Mouse (Mus musculus): ENCODE data around the gene Arid1b.
"Not testable (repeated sequence)": the region's sequence is repeated elsewhere in the genome, so short reads cannot be mapped to it uniquely, and the experiment has no call there.

Gene Arid1b

DNA sequence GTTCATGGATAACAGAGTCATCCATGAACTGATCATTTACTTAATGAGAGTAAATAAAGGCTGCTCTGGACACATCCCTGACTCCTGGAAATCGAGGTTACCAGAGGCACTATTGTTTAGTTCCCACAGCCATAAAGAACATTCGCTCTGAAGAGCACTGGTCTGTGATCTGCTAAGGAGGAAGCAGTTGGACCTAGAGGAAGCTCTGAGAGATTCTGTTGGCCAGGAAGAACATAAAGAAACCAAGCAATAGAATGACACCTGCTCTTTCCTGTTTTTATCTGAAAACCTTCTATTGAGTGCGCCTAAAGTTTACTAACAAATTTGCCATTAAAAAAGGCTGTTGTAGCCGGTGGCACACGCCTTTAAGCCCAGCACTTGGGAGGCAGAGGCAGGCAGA, 94.7 kb downstream of the Arid1b start:
- no peak for DNase-seq (ENCODE audit: low read depth)

DNA sequence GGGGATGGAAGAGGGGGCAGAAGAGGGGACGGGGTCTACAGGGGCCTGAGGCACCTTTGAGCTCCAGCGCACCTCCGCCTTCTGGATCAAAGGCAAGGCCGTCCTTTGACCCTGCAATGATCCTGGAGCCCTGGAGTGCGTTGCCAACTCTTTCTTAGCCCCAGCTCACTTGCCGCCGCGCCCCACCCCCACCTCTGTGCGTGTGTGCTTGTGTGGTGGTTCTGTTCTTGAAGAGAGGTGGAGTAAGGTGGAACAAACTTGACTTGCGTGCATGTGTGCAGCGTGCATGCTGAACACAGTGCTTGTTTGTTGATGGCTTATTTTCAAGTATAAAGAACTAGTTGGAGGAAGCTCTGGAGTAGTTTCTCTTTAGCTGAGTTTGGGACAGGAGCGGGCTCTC, 95.4 kb downstream of the Arid1b start:
- DNase-seq (ENCODE audit: low read depth): no peak

- no peak for DNase-seq (ENCODE audit: low read depth)
Measured at GRCm38 (mm10) chr17:5091490-5091889, 97.4 kb downstream of the Arid1b start.

DNA sequence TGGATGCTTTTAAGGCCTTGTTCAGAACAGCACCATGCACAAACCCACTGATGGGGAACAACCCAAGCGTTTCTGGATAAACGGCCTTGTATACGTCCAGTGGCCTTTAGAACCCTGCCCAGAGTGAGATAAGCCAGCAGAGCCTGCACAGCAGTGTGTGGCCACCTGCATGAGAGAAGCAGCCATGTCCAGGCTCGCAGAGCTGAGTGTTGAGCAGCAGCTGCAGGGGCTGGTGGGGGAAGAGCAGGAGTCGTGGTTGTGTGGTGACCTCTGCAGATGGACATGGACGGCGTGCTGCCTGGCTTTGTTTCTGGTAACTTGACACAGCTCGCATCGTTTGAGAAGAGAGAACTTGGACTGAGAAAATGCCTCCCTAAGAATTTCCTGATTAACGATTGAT, 97.8 kb downstream of the Arid1b start:
- no peak for DNase-seq (ENCODE audit: low read depth)

- not testable (repeated sequence) for DNase-seq (ENCODE audit: low read depth)
Measured at GRCm38 (mm10) chr17:5093343-5093742, 99.2 kb downstream of the Arid1b start.

GRCm38 (mm10) chr17:5094636-5095035, 100.5 kb downstream of the Arid1b start:
- DNase-seq (ENCODE audit: low read depth): no peak

DNA sequence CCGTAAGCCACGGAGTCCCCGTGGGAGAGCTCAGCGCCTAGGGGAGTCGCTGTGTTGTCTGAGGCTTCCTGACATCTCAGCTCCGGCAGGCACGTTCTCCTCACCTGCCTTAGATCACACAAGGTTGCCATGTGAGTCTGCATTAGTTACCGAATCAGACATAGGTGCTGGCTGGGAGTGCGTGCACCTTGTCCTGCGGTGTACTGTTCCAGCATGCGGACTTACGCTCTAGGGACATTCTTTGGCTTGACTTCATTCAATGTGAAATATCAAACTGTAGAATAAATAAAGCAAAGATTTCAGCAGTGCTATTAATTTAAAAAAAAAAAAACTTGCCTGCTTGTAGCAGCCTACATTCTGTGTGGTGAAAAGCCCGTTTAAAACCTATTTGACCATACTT, 101.6 kb downstream of the Arid1b start:
- no peak for DNase-seq (ENCODE audit: low read depth)

DNA sequence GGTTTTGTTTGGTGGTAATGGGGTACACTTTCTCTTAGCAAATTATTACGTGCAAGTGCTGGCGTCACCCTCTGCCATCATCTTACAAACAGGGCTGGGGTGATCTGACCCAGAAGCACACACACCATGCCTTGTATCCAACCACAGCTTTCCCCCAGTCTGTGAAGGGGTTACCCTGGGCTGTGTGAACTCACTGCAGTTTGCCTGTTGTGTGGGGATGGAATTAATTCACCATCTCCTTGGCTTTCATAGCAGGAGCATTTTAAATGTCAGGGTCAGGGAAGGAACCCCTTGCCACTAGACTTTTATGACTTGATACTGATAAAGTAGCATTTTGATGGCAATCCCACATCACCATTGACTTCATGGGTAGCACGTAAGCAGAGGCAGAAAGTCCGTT, 102.9 kb downstream of the Arid1b start:
- DNase-seq (ENCODE audit: low read depth): no peak

GRCm38 (mm10) chr17:5097545-5098475, 103.7 kb downstream of the Arid1b start:
- no peak for DNase-seq (ENCODE audit: low read depth)

GRCm38 (mm10) chr17:5098727-5099126, 104.6 kb downstream of the Arid1b start:
- no peak for DNase-seq (ENCODE audit: low read depth)

GRCm38 (mm10) chr17:5099238-5099637, 105.1 kb downstream of the Arid1b start:
- no peak for DNase-seq (ENCODE audit: low read depth)

DNA sequence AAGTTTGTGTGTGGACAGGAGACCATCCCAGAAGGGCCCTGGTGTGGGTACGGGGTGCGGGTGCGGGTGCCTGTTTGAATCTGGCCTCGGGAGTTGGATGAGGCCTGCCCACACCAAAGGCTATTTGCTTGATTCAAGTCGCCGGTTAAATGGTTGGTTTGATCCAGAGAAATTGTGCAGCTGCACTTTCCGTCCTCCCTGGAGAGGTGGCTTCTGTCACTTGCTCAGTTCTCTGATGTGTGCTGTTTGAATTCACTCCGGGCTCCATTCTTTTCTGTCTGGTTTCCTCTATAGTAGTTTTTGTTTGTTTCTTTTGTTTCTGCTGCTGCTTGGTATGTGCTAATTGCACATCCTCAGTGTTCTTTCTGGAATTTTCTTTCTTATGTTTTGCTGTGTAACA, 107.0 kb downstream of the Arid1b start:
- no peak for DNase-seq (ENCODE audit: low read depth)

- no peak for DNase-seq (ENCODE audit: low read depth)
Measured at GRCm38 (mm10) chr17:5101887-5102286, 107.8 kb downstream of the Arid1b start.

- no peak for DNase-seq (ENCODE audit: low read depth)
Measured at GRCm38 (mm10) chr17:5105746-5106145, 111.6 kb downstream of the Arid1b start.

DNA sequence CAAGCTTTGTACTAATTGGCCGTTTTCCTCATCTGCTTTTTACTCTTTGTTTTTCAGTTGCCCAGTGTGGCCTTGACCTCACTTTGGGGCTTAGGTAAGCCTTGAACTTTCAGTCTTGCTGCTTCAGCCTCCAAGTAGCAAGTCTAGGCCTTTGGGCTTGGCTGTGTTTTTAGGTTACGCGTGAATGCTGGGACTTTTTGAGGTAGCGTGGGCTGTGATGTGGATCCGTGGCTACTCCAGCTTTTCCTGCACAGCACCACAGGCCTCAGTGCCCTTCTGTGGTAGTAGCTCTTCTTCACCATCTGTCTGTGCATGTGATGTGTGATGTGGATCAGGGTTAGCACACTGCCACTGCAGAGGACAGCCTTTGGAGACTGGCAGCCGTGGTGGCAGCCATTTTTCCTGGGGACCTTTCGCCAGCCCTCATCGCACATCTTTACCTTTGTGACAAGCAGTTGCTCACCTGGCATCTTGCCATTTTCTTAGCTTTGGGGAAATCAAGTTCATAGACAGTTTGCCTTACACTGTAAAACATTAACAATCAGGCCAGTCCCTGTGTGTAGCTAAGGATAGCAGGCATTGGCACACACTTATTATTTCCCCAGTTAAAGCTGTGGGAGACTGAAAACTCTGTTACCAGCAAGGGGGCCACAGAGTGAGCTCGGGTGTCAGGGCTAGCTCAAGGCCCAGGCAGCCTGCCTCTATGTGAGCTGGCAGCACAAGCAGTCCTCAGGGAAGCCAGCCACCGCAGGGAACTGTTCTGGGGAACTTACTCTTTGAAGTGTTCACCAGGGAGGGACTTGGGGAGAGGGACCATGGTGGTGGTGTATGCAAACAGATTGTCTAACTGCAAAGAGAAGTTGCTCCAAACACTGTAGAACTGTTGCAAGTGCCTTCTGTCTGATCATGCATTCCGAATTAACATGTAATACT, 112.4 kb downstream of the Arid1b start:
- DNase-seq (ENCODE audit: low read depth): no peak

GRCm38 (mm10) chr17:5107501-5107900, 113.4 kb downstream of the Arid1b start:
- no peak for DNase-seq (ENCODE audit: low read depth)

GRCm38 (mm10) chr17:5108022-5108421, 113.9 kb downstream of the Arid1b start:
- DNase-seq (ENCODE audit: low read depth): no peak

DNA sequence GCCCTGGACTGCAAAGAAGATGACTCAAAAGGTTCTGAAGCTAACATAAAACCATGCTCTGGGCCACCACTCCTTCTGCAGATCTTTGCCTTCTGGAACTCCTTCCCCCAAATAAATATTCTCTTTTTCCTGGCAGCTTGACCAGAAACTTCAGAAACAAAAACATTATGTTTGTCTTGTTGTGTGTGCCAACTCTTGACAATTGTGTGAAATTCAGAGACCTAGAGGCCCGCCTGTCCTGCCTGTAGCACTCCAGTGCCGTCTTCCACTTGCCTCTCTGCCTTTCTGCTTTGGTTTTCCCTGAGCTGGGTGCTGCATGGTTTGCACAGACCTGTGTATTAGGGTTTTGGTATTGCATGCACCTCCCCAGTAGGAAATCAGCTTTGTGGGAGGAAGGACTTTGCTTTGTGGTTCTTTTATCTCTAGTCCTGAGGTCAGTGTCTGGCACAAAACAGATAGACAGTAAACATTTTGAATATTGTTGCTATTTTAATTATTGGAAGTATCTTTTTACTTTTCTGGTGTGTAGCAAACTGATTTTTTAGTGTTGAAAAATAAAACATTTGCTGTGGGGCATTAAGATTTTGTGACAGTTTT, 114.5 kb downstream of the Arid1b start:
- no peak for DNase-seq (ENCODE audit: low read depth)

DNA sequence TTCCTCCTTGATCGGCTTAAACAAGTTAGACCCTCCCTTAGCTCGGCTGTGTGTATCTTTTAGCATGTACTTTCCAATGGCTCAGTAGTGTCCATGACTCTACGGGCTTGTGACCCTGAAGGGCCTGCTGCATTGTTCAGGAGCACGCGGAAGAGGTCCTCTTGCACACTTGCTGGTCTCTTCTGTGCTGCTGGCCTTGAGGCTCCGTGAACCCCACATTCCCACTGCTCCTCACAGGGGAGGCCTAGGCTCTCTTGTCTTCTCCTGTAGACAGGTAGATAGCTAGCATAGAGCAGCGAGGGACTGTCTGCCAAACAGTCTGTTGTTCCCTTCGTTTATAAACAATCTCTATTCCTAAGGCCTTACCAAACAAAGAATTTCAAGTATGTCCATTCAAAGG, 115.2 kb downstream of the Arid1b start:
- DNase-seq (ENCODE audit: low read depth): no peak

GRCm38 (mm10) chr17:5110159-5110558, 116.0 kb downstream of the Arid1b start:
- DNase-seq (ENCODE audit: low read depth): no peak

- DNase-seq (ENCODE audit: low read depth): not testable (repeated sequence)
Measured at GRCm38 (mm10) chr17:5110981-5111380, 116.8 kb downstream of the Arid1b start.

DNA sequence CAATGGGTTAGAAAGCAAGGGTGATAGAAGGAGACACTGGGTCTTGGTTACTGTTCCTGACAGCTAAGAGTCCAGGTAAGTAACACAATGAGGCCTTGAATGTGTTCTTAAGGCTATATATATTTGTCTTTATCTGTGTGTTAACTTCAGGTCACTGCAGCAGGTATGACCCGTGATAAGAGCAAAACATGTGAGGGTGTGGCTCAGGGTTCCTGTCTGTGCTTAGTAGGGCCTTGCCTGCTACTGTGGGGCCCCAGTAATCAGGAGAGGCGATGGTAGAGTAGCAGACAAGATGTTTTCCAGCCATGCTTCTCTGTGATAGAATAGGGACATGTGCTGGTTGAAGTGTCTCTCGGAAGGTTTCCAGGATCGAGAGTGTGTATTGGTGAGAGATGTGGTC, 118.0 kb downstream of the Arid1b start:
- no peak for DNase-seq (ENCODE audit: low read depth)
